Mouse (Mus musculus) ES-E14 (cell line): ENCODE data around the gene Atxn2l.

Experiments
- ZC3H11A ChIP-seq: IDR thresholded peaks from 2 replicates; pipeline ENCODE4 v1.6.1; 2012; ENCODE audit warnings: low read depth, mild to moderate bottlenecking, inconsistent platforms, low read length, borderline replicate concordance
- ZNF384 ChIP-seq: IDR thresholded peaks from 2 replicates; pipeline ENCODE4 v1.6.1; 2012; ENCODE audit warnings: low read depth, low read length, inconsistent platforms

DNA sequence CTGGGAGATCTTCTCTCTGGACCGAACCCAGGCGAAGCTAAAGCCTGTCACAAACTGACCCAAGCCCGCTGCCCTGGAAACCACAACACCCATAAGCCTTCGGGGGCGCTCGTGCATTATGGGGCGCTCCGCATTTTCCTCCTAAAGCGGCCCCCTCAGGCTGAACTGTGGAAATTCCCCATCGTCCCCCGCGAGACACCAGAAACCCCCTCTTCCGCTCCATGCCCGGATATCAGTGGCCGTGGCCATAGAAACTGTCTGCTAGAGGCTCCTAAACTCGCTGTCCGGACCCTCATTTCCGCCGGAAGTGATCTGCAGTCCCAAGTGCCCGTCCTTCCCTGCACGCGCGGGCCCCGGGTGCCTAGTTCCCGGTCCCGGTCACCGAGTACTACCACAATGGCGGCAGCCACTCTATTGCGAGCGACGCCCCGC, 16.2 kb downstream of the Atxn2l start, which contains the start of gene Tufm:
- TF ChIP-seq ZC3H11A = no peak
- TF ChIP-seq ZNF384 = no peak
